Mouse (Mus musculus) stomach, embryonic 14.5 days (tissue): ENCODE data around the gene Pigm. TPM values are rescaled to one million over a fixed set of nuclear protein-coding genes. Genes with fewer than 3 reads are reported as not detected.

ENCODE experiments used
- ATAC-seq: fragments of 200-750 bp; cut with Nextera tagmentation; 2 replicates; pipeline ENCODE4 v1.8.0; 2017; ENCODE audit warnings: low read depth, moderate TSS enrichment; ENCODE audit not compliant: insufficient number of reproducible peaks, insufficient read depth, low FRiP score
- H3K27ac ChIP-seq: fragments of 300-500 bp; sonication (generic); 2 replicates; pipeline ENCODE4 v1.5.1; 2014; ENCODE audit warnings: mild to moderate bottlenecking, low read length, moderate library complexity, mixed read lengths
- H3K27me3 ChIP-seq: fragments of 300-500 bp; sonication (generic); 2 replicates; pipeline ENCODE4 v1.6.1; 2014; ENCODE audit warnings: low read length, control low read depth, mixed read lengths; ENCODE audit not compliant: control insufficient read depth, insufficient read depth
- H3K36me3 ChIP-seq: fragments of 300-500 bp; sonication (generic); 2 replicates; pipeline ENCODE4 v1.6.1; 2014; ENCODE audit warnings: mild to moderate bottlenecking, control low read depth, low read length, moderate library complexity, mixed read lengths; ENCODE audit not compliant: control insufficient read depth, insufficient read depth
- H3K4me1 ChIP-seq: fragments of 300-500 bp; sonication (generic); 2 replicates; pipeline ENCODE4 v1.6.1; 2014; ENCODE audit warnings: low read length, control low read depth, mixed read lengths; ENCODE audit not compliant: control insufficient read depth, insufficient read depth
- H3K4me2 ChIP-seq: fragments of 300-500 bp; sonication (generic); replicated peaks from 2 replicates; pipeline ENCODE4 v1.6.1; 2014; ENCODE audit warnings: low read depth, low read length, control low read depth
- H3K4me3 ChIP-seq: fragments of 300-500 bp; sonication (generic); 2 replicates; pipeline ENCODE4 v1.5.1; 2014; ENCODE audit warnings: low read depth, low read length, control low read depth
- H3K9ac ChIP-seq: fragments of 300-500 bp; sonication (generic); replicated peaks from 2 replicates; pipeline ENCODE4 v1.6.1; 2014; ENCODE audit warnings: low read depth, mild to moderate bottlenecking, control low read depth, low read length, moderate library complexity, mixed read lengths
- H3K9me3 ChIP-seq: fragments of 300-500 bp; sonication (generic); 2 replicates; pipeline ENCODE4 v1.6.1; 2016; ENCODE audit warnings: low read depth, low read length, control low read depth; ENCODE audit not compliant: control insufficient read depth
- WGBS: fragments of 180-500 bp; shearing (Covaris S2); extraction: QIAGEN DNeasy Blood & Tissue Kit; methylation state at CpG from one replicate; pipeline ENCODE4 v1.1.7; 2014; 5-methylcytosine and 5-hydroxymethylcytosine counted together
- polyA plus RNA-seq: library from polyadenylated mRNA; unstranded; fragments of >200 nt; fragmentation: Nextera tagmentation; extraction: Ambion mirVana; gene quantifications from 2 replicates; pipeline ENCODE4 v1.2.1, GENCODE M21; 2014

Pigm gene
- polyA plus RNA-seq, 1 experiment from 2014 or later, result 10.5 TPM

DNA sequence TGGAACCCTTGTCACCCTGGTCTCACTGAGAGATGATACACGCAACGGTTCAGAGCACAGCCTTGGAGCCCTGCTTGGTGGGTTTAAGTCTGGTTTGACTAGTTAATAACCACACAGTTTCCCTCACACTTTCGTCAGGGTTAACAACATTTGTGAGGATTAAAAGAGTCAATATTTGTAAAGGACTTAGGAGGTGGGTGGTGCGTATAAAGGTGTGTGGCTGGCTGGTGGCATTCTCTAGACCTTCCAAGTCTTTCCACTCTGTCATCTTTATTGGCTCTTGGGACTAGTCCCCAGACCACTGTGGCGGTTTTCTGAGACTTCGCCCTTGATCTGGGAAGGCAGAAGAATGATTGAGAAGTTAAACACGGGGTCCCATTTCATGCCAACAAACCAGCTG, 31.5 kb upstream of the Pigm start:
- Histone ChIP-seq H3K9ac (no peak overlapping the region), H3K4me2 (no peak overlapping the region), H3K9me3 (no peaks in the 10 kb centered on the region), H3K36me3 (no peaks in the 10 kb centered on the region), H3K27ac (no peak overlapping the region), H3K4me3 (no peak overlapping the region), H3K27me3 (peaks cover 12% of the 10 kb centered on the region), H3K4me1 (peaks cover 7% of the 10 kb centered on the region; the same call in 1 of the 2 replicates)
- peak; percentile 42 for ATAC-seq
- WGBS, result 67% methylated on average over 7 of the region's 7 CpGs

GRCm38 (mm10) chr1:172346707-172347106, 29.6 kb upstream of the Pigm start:
- WGBS, result 83% methylated on average over 10 of the region's 10 CpGs
- Histone ChIP-seq H3K9me3 (no peaks in the 10 kb centered on the region), H3K9ac (no peak overlapping the region), H3K36me3 (no peaks in the 10 kb centered on the region), H3K27me3 (peaks cover 5% of the 10 kb centered on the region; the same call in 1 of the 2 replicates), H3K4me3 (no peak overlapping the region), H3K4me1 (0 out of 2 replicates have a peak, but pooled peaks cover 12% of the 10 kb centered on the region), H3K27ac (no peak overlapping the region), H3K4me2 (no peak overlapping the region)
- no peak for ATAC-seq

- Histone ChIP-seq H3K4me2 (no peak overlapping the region), H3K27ac (no peak overlapping the region), H3K4me1 (0 out of 2 replicates have a peak, but pooled peaks cover 12% of the 10 kb centered on the region), H3K9ac (no peak overlapping the region), H3K36me3 (no peaks in the 10 kb centered on the region), H3K9me3 (no peaks in the 10 kb centered on the region), H3K27me3 (0 out of 2 replicates have a peak, but pooled peaks cover 3% of the 10 kb centered on the region), H3K4me3 (no peak overlapping the region)
- WGBS, result 80% methylated on average over 12 of the region's 12 CpGs
- ATAC-seq, result no peak
Measured at GRCm38 (mm10) chr1:172347382-172347781, 29.0 kb upstream of the Pigm start.

- Histone ChIP-seq H3K9ac (no peak overlapping the region), H3K4me1 (0 out of 2 replicates have a peak, but pooled peaks cover 12% of the 10 kb centered on the region), H3K4me3 (no peak overlapping the region), H3K4me2 (no peak overlapping the region), H3K36me3 (no peaks in the 10 kb centered on the region), H3K27ac (no peak overlapping the region), H3K9me3 (no peaks in the 10 kb centered on the region), H3K27me3 (0 out of 2 replicates have a peak, but pooled peaks cover 3% of the 10 kb centered on the region)
- ATAC-seq, result no peak
- 79% methylated on average over 5 of the region's 5 CpGs for WGBS
Measured at GRCm38 (mm10) chr1:172349504-172349903, 26.8 kb upstream of the Pigm start.

DNA sequence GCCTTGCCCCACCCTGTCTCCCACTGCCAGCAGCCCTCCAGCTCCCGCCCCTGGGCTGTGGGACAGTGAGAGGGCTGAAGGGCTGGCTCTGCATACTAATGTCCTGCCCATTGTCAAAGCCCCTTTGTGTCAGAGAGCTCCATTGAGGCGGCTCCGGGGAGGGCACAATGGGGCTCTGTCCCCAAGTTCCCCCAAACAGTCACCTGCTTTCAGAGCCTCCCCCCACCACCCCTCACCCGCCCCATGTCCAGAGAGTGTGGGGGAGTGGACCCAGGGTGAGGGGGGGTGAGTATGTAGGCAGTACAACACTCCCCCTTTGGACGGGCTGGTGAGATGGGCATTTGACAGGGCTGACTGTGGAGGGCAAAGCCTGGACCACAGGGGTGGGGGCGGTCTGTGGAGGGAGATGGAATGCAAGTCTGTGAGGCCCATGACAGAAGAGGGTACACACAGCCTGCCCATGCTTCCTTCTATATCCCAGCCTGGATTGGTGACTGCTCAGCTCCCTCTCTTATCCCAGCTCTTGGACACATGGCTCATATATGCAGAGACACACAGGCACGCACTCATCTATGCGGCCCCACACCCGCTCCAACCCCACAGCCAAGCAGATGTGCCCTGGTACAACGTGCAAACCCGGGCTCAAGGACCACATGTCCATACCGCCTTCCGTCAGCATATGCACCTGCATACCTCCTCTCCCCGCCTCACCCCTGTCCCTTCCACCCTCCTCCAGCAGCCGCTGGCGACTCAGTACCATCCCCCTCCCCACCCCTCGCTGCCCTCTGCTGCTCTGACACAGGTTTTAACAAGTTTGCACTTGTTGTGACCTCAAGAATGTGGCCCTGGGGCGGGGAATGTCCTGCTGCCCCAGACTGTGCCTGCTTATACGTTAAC, 26.2 kb upstream of the Pigm start:
- Histone ChIP-seq H3K9me3 (no peaks in the 10 kb centered on the region), H3K9ac (no peak overlapping the region), H3K36me3 (no peaks in the 10 kb centered on the region), H3K27me3 (0 out of 2 replicates have a peak, but pooled peaks cover 3% of the 10 kb centered on the region), H3K4me3 (no peak overlapping the region), H3K27ac (no peak overlapping the region), H3K4me2 (no peak overlapping the region), H3K4me1 (0 out of 2 replicates have a peak, but pooled peaks cover 12% of the 10 kb centered on the region)
- WGBS, result 18% methylated on average over 19 of the region's 19 CpGs
- ATAC-seq, result peak; percentile 79

DNA sequence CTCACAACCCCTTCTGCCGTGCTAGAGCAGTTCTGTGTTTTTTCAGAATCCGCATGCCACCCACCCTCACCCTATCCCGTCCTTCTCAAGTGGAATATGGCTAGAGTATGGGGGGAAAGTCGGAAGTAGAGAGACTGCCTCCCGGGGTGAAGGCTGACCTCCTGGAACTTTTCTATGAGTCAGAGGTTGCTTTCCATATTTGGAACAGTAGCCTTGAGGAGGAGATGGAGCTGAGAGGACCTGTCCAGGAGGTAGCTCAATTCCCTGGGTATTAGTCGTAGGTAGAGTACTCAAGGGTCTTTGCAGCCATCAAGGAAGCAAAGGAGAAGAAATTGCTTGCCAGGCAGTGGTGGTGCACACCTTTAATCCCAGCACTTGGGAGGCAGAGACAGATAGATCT, 24.3 kb upstream of the Pigm start:
- H3K4me1 ChIP-seq, result 0 out of 2 replicates have a peak, but pooled peaks cover 12% of the 10 kb centered on the region
- H3K9me3 ChIP-seq, result no peaks in the 10 kb centered on the region
- H3K27me3 ChIP-seq, result 0 out of 2 replicates have a peak, but pooled peaks cover 3% of the 10 kb centered on the region
- no peak for ATAC-seq
- H3K4me2 ChIP-seq, result no peak overlapping the region
- H3K4me3 ChIP-seq, result no peak overlapping the region
- H3K36me3 ChIP-seq, result no peaks in the 10 kb centered on the region
- no peak overlapping the region for H3K9ac ChIP-seq
- H3K27ac ChIP-seq, result no peak overlapping the region
- 65% methylated on average over 6 of the region's 6 CpGs for WGBS

DNA sequence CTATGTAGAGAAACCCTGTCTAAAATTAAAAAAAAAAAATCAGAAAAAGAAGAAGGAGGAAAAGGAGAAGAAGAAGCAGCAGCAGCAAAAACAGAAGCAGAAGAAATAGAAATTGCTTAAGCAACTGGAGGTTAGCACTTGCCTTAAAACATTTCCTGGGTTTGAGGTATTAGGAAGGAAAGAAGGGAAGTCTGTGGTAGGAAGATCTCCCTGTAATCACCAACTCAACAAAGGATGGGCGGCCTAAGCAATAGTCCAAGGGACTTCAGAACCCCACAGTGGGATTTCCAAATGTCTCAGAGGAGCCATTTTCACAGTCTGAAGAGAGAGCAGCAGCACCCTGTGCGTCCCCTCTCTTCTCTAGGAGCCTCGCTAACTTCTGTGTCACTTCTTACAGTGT, 23.9 kb upstream of the Pigm start:
- no peaks in the 10 kb centered on the region for H3K9me3 ChIP-seq
- no peak overlapping the region for H3K4me3 ChIP-seq
- 91% methylated on average over 3 of the region's 3 CpGs for WGBS
- H3K4me2 ChIP-seq, result no peak overlapping the region
- no peak for ATAC-seq
- 0 out of 2 replicates have a peak, but pooled peaks cover 3% of the 10 kb centered on the region for H3K27me3 ChIP-seq
- H3K27ac ChIP-seq, result no peak overlapping the region
- H3K36me3 ChIP-seq, result no peaks in the 10 kb centered on the region
- 0 out of 2 replicates have a peak, but pooled peaks cover 12% of the 10 kb centered on the region for H3K4me1 ChIP-seq
- no peak overlapping the region for H3K9ac ChIP-seq

DNA sequence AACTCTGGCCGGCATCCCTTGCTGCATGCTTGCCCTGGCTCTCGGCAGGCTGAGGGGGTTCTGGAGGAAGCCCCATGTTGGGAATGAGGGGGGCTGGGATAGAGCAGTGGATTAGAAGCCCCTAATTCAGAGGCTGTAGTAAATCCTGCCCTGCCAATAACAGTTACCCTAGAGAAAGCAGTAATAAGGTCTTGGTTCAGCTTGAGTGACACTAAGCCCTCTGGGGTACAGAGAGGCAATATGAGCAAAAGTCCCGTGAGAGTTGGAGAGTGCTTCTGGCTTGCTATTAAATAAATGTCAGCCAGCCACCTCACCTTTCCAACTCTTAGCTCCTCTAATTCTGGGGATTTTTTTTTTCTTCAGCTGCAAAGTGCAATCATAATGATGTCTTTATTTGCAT, 21.0 kb upstream of the Pigm start:
- WGBS, result 44% methylated on average over 3 of the region's 3 CpGs
- H3K9me3 ChIP-seq, result no peaks in the 10 kb centered on the region
- H3K4me3 ChIP-seq, result no peak overlapping the region
- H3K9ac ChIP-seq, result no peak overlapping the region
- H3K27ac ChIP-seq, result no peak overlapping the region
- no peaks in the 10 kb centered on the region for H3K36me3 ChIP-seq
- ATAC-seq, result no peak
- H3K27me3 ChIP-seq, result no peaks in the 10 kb centered on the region
- H3K4me1 ChIP-seq, result 0 out of 2 replicates have a peak, but pooled peaks cover 5% of the 10 kb centered on the region
- H3K4me2 ChIP-seq, result no peak overlapping the region
